Mouse (Mus musculus) liver, embryonic 12.5 days (tissue): Measurements from ENCODE around the gene Hivep3. TPM values are rescaled to one million over a fixed set of nuclear protein-coding genes. Genes with fewer than 3 reads are reported as not detected.

ENCODE experiments used
- ATAC-seq: fragments of 200-750 bp; cut with Nextera tagmentation; 2 replicates; pipeline ENCODE4 v1.8.0; 2017; ENCODE audit warnings: moderate number of reproducible peaks, mild to moderate bottlenecking, moderate library complexity
- H3K27ac ChIP-seq: fragments of 300-500 bp; sonication (generic); 2 replicates; pipeline ENCODE4 v1.5.1; 2016; ENCODE audit warnings: mild to moderate bottlenecking
- H3K27me3 ChIP-seq: fragments of 300-500 bp; sonication (generic); replicated peaks from 2 replicates; pipeline ENCODE4 v1.6.1; 2016; ENCODE audit warnings: mild to moderate bottlenecking, moderate library complexity
- H3K36me3 ChIP-seq: fragments of 300-500 bp; sonication (generic); 2 replicates; pipeline ENCODE4 v1.6.1; 2016; ENCODE audit warnings: mild to moderate bottlenecking, moderate library complexity
- H3K4me1 ChIP-seq: fragments of 300-500 bp; sonication (generic); 2 replicates; pipeline ENCODE4 v1.6.1; 2016
- H3K4me2 ChIP-seq: fragments of 300-500 bp; sonication (generic); 2 replicates; pipeline ENCODE4 v1.6.1; 2016; ENCODE audit warnings: mild to moderate bottlenecking, moderate library complexity
- H3K4me3 ChIP-seq: fragments of 300-500 bp; sonication (generic); 2 replicates; pipeline ENCODE4 v1.5.1; 2016; ENCODE audit warnings: mild to moderate bottlenecking, moderate library complexity
- H3K9ac ChIP-seq: fragments of 300-500 bp; sonication (generic); 2 replicates; pipeline ENCODE4 v1.6.1; 2016; ENCODE audit warnings: mild to moderate bottlenecking, moderate library complexity
- H3K9me3 ChIP-seq: fragments of 300-500 bp; sonication (generic); replicated peaks from 2 replicates; pipeline ENCODE4 v1.6.1; 2016; ENCODE audit warnings: mild to moderate bottlenecking, moderate library complexity
- WGBS: fragments of 180-500 bp; shearing (Covaris S2); methylation state at CpG from one replicate; pipeline ENCODE4 v1.1.7; 2016; ENCODE audit not compliant: insufficient replicate concordance; 5-methylcytosine and 5-hydroxymethylcytosine counted together
- polyA plus RNA-seq: library from polyadenylated mRNA; unstranded; fragments of >200 nt; fragmentation: Nextera tagmentation; extraction: Ambion mirVana; gene quantifications from 2 replicates; pipeline ENCODE4 v1.2.1, GENCODE M21; 2016

Gene Hivep3
- polyA plus RNA-seq, 1 experiment from 2014 or later: 2.9 TPM

DNA sequence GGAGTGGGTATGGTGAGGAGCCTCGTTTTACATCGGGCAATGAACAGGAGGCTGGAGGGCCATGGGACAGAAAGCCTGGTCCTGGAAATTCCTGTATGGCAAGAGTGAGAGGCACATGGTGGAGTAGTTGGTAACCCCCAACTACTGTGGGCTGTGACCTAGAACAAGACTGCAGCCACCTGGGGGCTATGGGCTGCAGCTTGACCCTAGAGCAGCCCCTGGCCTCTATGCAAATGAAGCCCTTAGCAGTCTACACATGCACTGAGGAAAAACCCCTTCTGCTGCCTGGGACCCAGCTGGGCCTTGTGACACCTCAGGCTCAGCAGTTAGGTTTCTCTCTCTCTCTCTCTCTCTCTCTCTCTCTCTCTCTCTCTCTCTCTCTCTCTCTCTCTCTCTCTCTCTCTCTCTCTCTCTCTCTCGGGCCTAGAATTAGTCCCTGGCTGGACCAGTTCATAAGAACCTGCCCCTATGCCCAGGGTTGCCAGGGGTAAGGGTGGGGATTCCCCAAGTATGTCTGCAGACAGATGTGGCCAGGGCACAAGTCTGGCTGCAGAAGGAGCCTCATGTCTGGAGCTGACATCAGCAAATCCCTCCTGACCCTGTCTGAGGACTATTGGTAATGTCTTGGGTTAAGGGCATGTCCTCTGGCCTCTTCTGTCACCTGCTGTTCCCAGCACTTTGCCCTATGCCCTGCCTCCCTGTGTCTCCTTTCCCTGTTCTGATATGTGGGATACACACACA lies 243.0 kb downstream of the Hivep3 start:
- Histone ChIP-seq H3K27me3 (0 out of 2 replicates have a peak, but pooled peaks cover 3% of the 10 kb centered on the region), H3K27ac (no peak overlapping the region), H3K9me3 (no peaks in the 10 kb centered on the region), H3K9ac (no peak overlapping the region), H3K4me3 (no peak overlapping the region), H3K36me3 (no peaks in the 10 kb centered on the region), H3K4me2 (no peak overlapping the region), H3K4me1 (no peaks in the 10 kb centered on the region)
- 23% methylated on average over 2 of the region's 3 CpGs for WGBS
- no peak for ATAC-seq

GRCm38 (mm10) chr4:119977817-119978491 lies 244.4 kb downstream of the Hivep3 start:
- Histone ChIP-seq H3K36me3 (no peaks in the 10 kb centered on the region), H3K4me1 (no peaks in the 10 kb centered on the region), H3K4me3 (no peak overlapping the region), H3K9ac (no peak overlapping the region), H3K9me3 (no peaks in the 10 kb centered on the region), H3K27me3 (no peaks in the 10 kb centered on the region), H3K27ac (no peak overlapping the region), H3K4me2 (no peak overlapping the region)
- WGBS: 18% methylated on average over 7 of the region's 7 CpGs
- no peak for ATAC-seq

- H3K36me3 ChIP-seq: no peaks in the 10 kb centered on the region
- no peak for ATAC-seq
Measured at GRCm38 (mm10) chr4:119979238-119979829, 245.8 kb downstream of the Hivep3 start.

DNA sequence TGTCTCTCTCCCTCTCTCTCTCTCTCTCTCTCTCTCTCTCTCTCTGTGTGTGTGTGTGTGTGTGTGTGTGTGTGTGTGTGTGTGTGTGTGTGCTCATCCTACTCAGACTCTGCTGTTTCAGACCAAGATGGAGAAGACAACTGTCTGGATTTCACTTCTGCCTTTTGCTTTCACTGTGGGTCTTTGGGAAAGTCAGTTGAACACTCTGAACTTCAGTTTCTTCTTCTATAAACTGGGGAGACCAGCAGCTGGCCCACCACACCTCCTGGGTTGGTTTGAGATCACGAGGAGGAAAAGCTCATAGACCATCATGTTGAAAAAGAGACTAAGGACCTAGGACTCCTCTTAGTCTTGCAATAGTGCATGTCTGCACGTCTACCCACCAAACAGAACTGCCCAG lies 246.3 kb downstream of the Hivep3 start:
- no peak overlapping the region for H3K27ac ChIP-seq
- H3K9me3 ChIP-seq: no peaks in the 10 kb centered on the region
- 49% methylated on average over 2 of the region's 2 CpGs for WGBS
- no peak overlapping the region for H3K4me3 ChIP-seq
- no peak overlapping the region for H3K9ac ChIP-seq
- no peak for ATAC-seq
- H3K4me1 ChIP-seq: no peaks in the 10 kb centered on the region
- H3K4me2 ChIP-seq: no peak overlapping the region
- H3K27me3 ChIP-seq: no peaks in the 10 kb centered on the region
- H3K36me3 ChIP-seq: no peaks in the 10 kb centered on the region

More at GRCm38 (mm10) chr4:119979238-119979829, 245.8 kb downstream of the Hivep3 start:
- Histone ChIP-seq H3K27me3 (no peaks in the 10 kb centered on the region), H3K4me3 (no peak overlapping the region), H3K4me2 (no peak overlapping the region), H3K9ac (no peak overlapping the region), H3K9me3 (no peaks in the 10 kb centered on the region), H3K4me1 (no peaks in the 10 kb centered on the region), H3K27ac (no peak overlapping the region)
- 58% methylated on average over 5 of the region's 5 CpGs for WGBS

GRCm38 (mm10) chr4:119981047-119981720 lies 247.6 kb downstream of the Hivep3 start:
- no peak for ATAC-seq
- Histone ChIP-seq H3K27ac (no peak overlapping the region), H3K27me3 (no peaks in the 10 kb centered on the region), H3K9ac (no peak overlapping the region), H3K4me1 (no peaks in the 10 kb centered on the region), H3K36me3 (no peaks in the 10 kb centered on the region), H3K9me3 (no peaks in the 10 kb centered on the region), H3K4me2 (no peak overlapping the region), H3K4me3 (no peak overlapping the region)
- 66% methylated on average over 12 of the region's 12 CpGs for WGBS

DNA sequence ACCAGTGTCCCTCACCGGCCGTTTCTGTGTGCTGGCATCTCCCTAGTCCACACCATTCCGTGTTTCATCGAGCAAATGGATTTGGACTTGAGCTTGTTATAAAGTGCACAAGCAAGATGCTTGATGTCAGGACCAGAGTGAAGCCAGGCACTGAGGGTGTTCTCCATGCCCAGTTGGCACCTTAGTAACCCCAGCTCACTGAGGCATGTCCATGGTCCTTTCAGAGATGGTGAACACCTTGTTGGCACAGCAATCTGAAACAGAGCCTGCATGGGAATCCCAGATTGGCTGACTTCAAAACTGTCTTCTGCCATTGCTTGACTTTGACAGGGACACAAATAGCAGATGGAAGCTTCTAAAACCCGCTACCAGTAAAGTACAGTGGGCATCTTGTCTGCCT lies 252.5 kb downstream of the Hivep3 start:
- WGBS: 65% methylated on average over 5 of the region's 5 CpGs
- Histone ChIP-seq H3K4me2 (no peak overlapping the region), H3K27ac (no peak overlapping the region), H3K9ac (no peak overlapping the region), H3K36me3 (no peaks in the 10 kb centered on the region), H3K4me3 (no peak overlapping the region), H3K27me3 (no peaks in the 10 kb centered on the region), H3K9me3 (no peaks in the 10 kb centered on the region), H3K4me1 (no peaks in the 10 kb centered on the region)
- ATAC-seq: no peak

DNA sequence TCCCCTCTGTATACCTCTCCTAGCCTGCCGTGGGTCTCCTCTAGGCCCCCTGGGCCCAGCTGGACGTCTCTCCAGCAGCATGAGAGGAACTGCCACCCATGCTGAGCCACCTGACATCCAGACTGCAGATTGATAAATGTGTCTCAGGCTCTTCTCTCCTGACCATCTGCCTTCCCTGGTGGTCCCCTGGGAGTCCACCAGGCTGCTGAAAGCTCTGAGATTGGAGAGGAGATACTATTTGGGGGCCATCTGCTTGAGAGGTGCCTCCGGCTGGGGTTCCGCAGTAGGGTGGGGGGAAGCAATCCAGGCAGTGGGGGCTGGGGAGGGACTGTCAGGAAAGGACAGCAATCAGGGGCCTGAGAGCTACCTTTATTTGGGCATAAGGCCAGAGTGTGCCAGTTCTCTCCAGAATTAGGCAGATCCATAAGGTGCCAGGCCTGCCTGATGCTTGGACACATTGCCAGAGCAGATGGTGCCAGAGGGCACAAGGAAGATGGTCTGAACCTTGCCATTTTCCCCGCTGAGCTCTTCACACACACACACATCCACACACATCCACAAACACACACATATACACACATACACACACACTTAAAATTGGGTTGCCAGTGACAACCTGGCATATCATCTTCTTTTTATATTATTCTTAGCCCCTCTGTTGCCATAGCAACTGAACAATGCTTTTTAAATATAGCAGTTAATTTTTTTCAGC lies 253.2 kb downstream of the Hivep3 start:
- no peaks in the 10 kb centered on the region for H3K4me1 ChIP-seq
- H3K4me3 ChIP-seq: no peak overlapping the region
- no peaks in the 10 kb centered on the region for H3K27me3 ChIP-seq
- WGBS: 55% methylated on average over 5 of the region's 5 CpGs
- H3K36me3 ChIP-seq: no peaks in the 10 kb centered on the region
- ATAC-seq: no peak
- H3K9ac ChIP-seq: no peak overlapping the region
- H3K4me2 ChIP-seq: no peak overlapping the region
- no peaks in the 10 kb centered on the region for H3K9me3 ChIP-seq
- H3K27ac ChIP-seq: no peak overlapping the region

GRCm38 (mm10) chr4:119987376-119988087 lies 253.9 kb downstream of the Hivep3 start:
- WGBS: 43% methylated on average over 4 of the region's 4 CpGs
- no peak overlapping the region for H3K4me2 ChIP-seq
- H3K36me3 ChIP-seq: no peaks in the 10 kb centered on the region
- no peak for ATAC-seq
- H3K27ac ChIP-seq: no peak overlapping the region
- no peaks in the 10 kb centered on the region for H3K4me1 ChIP-seq
- H3K27me3 ChIP-seq: 0 out of 2 replicates have a peak, but pooled peaks cover 2% of the 10 kb centered on the region
- H3K9me3 ChIP-seq: no peaks in the 10 kb centered on the region
- H3K9ac ChIP-seq: no peak overlapping the region
- H3K4me3 ChIP-seq: no peak overlapping the region

DNA sequence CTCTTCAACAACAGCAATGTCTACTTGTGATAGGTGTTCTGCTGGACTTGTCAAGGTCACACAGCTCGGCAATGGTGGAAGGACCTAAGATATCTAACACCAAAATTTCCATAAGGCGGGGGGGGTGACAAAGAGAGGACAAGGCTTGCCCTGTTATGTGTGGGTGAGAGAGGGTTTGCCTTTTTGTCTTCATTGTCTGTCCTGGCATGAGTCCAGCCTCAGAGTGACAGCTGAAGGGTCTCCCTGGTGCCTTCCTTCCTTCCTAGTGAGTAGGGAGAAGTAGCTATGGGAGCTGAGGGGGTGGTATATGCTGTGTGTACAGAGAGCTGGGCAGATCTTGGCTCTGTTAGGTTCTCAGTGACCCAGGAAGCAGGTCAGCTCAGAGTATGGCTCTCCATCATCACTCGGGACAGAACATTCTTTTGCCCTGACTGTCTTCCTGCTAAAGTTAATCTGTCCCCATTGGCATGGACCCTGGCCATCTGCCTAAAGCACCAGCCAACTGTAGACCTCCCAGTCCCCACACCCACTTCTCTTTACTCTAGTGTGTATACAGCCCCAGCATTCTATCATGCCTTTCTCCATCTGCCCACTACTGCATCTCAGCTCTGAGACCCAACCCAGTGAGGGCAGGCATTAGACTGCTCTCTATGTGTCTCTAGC lies 255.6 kb downstream of the Hivep3 start:
- Histone ChIP-seq H3K9me3 (no peaks in the 10 kb centered on the region), H3K4me1 (no peaks in the 10 kb centered on the region), H3K27ac (no peak overlapping the region), H3K27me3 (0 out of 2 replicates have a peak, but pooled peaks cover 9% of the 10 kb centered on the region), H3K9ac (no peak overlapping the region), H3K4me2 (no peak overlapping the region), H3K4me3 (no peak overlapping the region), H3K36me3 (no peaks in the 10 kb centered on the region)
- no peak for ATAC-seq
- 47% methylated on average over 3 of the region's 3 CpGs for WGBS

- H3K27ac ChIP-seq: no peak overlapping the region
- 70% methylated on average over 3 of the region's 3 CpGs for WGBS
- no peaks in the 10 kb centered on the region for H3K36me3 ChIP-seq
- no peak overlapping the region for H3K4me3 ChIP-seq
- H3K9me3 ChIP-seq: no peaks in the 10 kb centered on the region
- no peak overlapping the region for H3K4me2 ChIP-seq
- no peak for ATAC-seq
- H3K9ac ChIP-seq: no peak overlapping the region
- H3K27me3 ChIP-seq: 0 out of 2 replicates have a peak, but pooled peaks cover 9% of the 10 kb centered on the region
- H3K4me1 ChIP-seq: no peaks in the 10 kb centered on the region
Measured at GRCm38 (mm10) chr4:119990346-119990745, 256.8 kb downstream of the Hivep3 start.
